Mouse (Mus musculus) liver, adult 2 months (tissue): ENCODE results near the gene Mical2.

Experiments used
- CTCF ChIP-seq: fragments of 200-500 bp; IDR thresholded peaks from 2 replicates; pipeline ENCODE4 v1.5.1; 2011; ENCODE audit warnings: low read depth, low read length, control low read depth
- POLR2A ChIP-seq: fragments of 200-500 bp; IDR thresholded peaks from 2 replicates; pipeline ENCODE4 v1.6.1; 2011; ENCODE audit warnings: low read length, control low read depth; ENCODE audit not compliant: insufficient read depth; ENCODE audit errors: extremely low read depth

GRCm38 (mm10) chr7:112233345-112234005, 7.8 kb downstream of the Mical2 start:
- TF ChIP-seq POLR2A (no peak), CTCF (no peak)
